Mouse (Mus musculus) left cerebral cortex, postnatal 36 days (tissue): ENCODE results near the gene Zbtb16. TPM values are rescaled to one million over a fixed set of nuclear protein-coding genes. Genes with fewer than 3 reads are reported as not detected.

Source experiments
- DNase-seq, 2 experiments: peaks; one replicate each; pipeline ENCODE4 v3.0.0; 2021 to 2022; ENCODE audit warnings: low spot score in 2 of 2, mixed read lengths in 1 of 2
- intact Hi-C: fragments of 180-260 bp; cut with DNase I; formaldehyde crosslinking; loops from one replicate; pipeline ENCODE4 v1.15.1; 2025
- total RNA-seq, 2 experiments: library from RNA; stranded (reverse); gene quantifications; 2 replicates each; pipeline ENCODE4 v1.2.3; 2021

The Zbtb16 gene
- total RNA-seq, 2 experiments from 2014 or later = 75.1 to 93.6 TPM

GRCm38 (mm10) chr9:48755438-48756070 is 80.5 kb downstream of the Zbtb16 start:
- intact Hi-C loops = no loop called here
- no peak for DNase-seq

GRCm38 (mm10) chr9:48754418-48754817 is 81.6 kb downstream of the Zbtb16 start:
- no peak for DNase-seq
- intact Hi-C loops = no loop called here

- no peak for DNase-seq
- intact Hi-C loops = no loop called here
Measured at GRCm38 (mm10) chr9:48753881-48754280, 82.1 kb downstream of the Zbtb16 start.

- intact Hi-C loops = no loop called here
Measured at GRCm38 (mm10) chr9:48751900-48752299, 84.1 kb downstream of the Zbtb16 start.

GRCm38 (mm10) chr9:48749666-48750065 is 86.4 kb downstream of the Zbtb16 start:
- no peak for DNase-seq
- intact Hi-C loops = no loop called here

More at GRCm38 (mm10) chr9:48751900-48752299, 84.1 kb downstream of the Zbtb16 start:
- no peak for DNase-seq

GRCm38 (mm10) chr9:48749168-48749567 is 86.9 kb downstream of the Zbtb16 start:
- intact Hi-C loops = no loop called here
- no peak for DNase-seq

GRCm38 (mm10) chr9:48748761-48749160 is 87.3 kb downstream of the Zbtb16 start:
- intact Hi-C loops = no loop called here
- DNase-seq = no peak

- intact Hi-C loops = no loop called here
- DNase-seq = no peak
Measured at GRCm38 (mm10) chr9:48748216-48748615, 87.8 kb downstream of the Zbtb16 start.

- intact Hi-C loops = no loop called here
- no peak for DNase-seq
Measured at GRCm38 (mm10) chr9:48746506-48746905, 89.5 kb downstream of the Zbtb16 start.

GRCm38 (mm10) chr9:48745347-48746119 is 90.5 kb downstream of the Zbtb16 start:
- DNase-seq = no peak
- intact Hi-C loops = no loop called here

GRCm38 (mm10) chr9:48744916-48745315 is 91.1 kb downstream of the Zbtb16 start:
- intact Hi-C loops = no loop called here
- DNase-seq = no peak

GRCm38 (mm10) chr9:48744451-48744850 is 91.6 kb downstream of the Zbtb16 start:
- no peak for DNase-seq

GRCm38 (mm10) chr9:48743338-48744285 is 92.4 kb downstream of the Zbtb16 start:
- DNase-seq = no peak
- intact Hi-C loops = no loop called here

More at GRCm38 (mm10) chr9:48744451-48744850, 91.6 kb downstream of the Zbtb16 start:
- intact Hi-C loops = no loop called here

GRCm38 (mm10) chr9:48742150-48742549 is 93.9 kb downstream of the Zbtb16 start:
- DNase-seq = no peak
- intact Hi-C loops = no loop called here

GRCm38 (mm10) chr9:48741433-48742077 is 94.5 kb downstream of the Zbtb16 start:
- DNase-seq = no peak
- intact Hi-C loops = loop anchor here (2.0 kb wide), 1 partner anchor 95 kb away; the partner anchor contains the start of gene Zbtb16

- intact Hi-C loops = loop anchor here (2.0 kb wide), 1 partner anchor 96 kb away; the partner anchor contains the start of gene Zbtb16
- DNase-seq = no peak
Measured at GRCm38 (mm10) chr9:48740732-48741255, 95.2 kb downstream of the Zbtb16 start.

GRCm38 (mm10) chr9:48740098-48740505 is 95.9 kb downstream of the Zbtb16 start:
- intact Hi-C loops = loop anchor here (2.0 kb wide), 1 partner anchor 97 kb away; the partner anchor contains the start of gene Zbtb16
- peak; percentile 83 to 88 for DNase-seq

- DNase-seq = no peak
- intact Hi-C loops = loop anchor here (5.0 to 10.0 kb wide), 2 partner anchors 77 to 246 kb away; partner anchors contain the start of gene Usp28
Measured at GRCm38 (mm10) chr9:48738795-48739476, 97.1 kb downstream of the Zbtb16 start.
